Mouse (Mus musculus): ENCODE results near the gene Wnt5b. TPM values are rescaled to one million over a fixed set of nuclear protein-coding genes. Genes with fewer than 3 reads are reported as not detected.

The Wnt5b gene
- total and polyA plus RNA-seq, 2 experiments from 2014 or later: 4.3 to 5.3 TPM

GRCm38 (mm10) chr6:119419412-119419811 is 124.7 kb downstream of the Wnt5b start:
- Histone ChIP-seq H3K4me3 (ENCODE audit: low read depth, low read length) (no peak overlapping the region), H3K9me3 (replicated peaks; ENCODE audit: control insufficient read depth, low read length) (no peaks in the 10 kb centered on the region), H3K9ac (replicated peaks; ENCODE audit: low read depth, low read length) (no peak overlapping the region), H3K4me1 (ENCODE audit: control insufficient read depth, insufficient read depth) (peaks cover 21% of the 10 kb centered on the region), H3K4me2 (ENCODE audit: low read depth, low read length) (no peak overlapping the region), H3K27me3 (ENCODE audit: control insufficient read depth, insufficient read depth, low read length) (no peaks in the 10 kb centered on the region), H3K27ac (ENCODE audit: low read depth) (peak overlapping the region; percentile 90), H3K36me3 (replicated peaks; ENCODE audit: control insufficient read depth, insufficient read depth, low read length) (no peaks in the 10 kb centered on the region)
- no peak for TF ChIP-seq EP300 (IDR thresholded peaks at IDR 0.05; ENCODE audit: low read depth)
- no peak for TF ChIP-seq CTCF (IDR thresholded peaks at IDR 0.05; ENCODE audit: low read depth)
- DNase-seq (ENCODE audit: low spot score): no peak
- 72% methylated on average over 7 of the region's 7 CpGs for WGBS
- ATAC-seq (ENCODE audit: insufficient read depth, low read depth): no peak

GRCm38 (mm10) chr6:119418392-119419251 is 125.5 kb downstream of the Wnt5b start:
- no peak for TF ChIP-seq CTCF (IDR thresholded peaks at IDR 0.05; ENCODE audit: low read depth)
- TF ChIP-seq EP300 (IDR thresholded peaks at IDR 0.05; ENCODE audit: low read depth): peak; percentile 95
- peak; percentile 85 for DNase-seq (ENCODE audit: low spot score)
- peak; percentile 80 for ATAC-seq (ENCODE audit: insufficient read depth, low read depth)
- no peak overlapping the region for H3K4me3 ChIP-seq (ENCODE audit: low read depth, low read length)
- H3K9me3 ChIP-seq (replicated peaks; ENCODE audit: control insufficient read depth, low read length): no peaks in the 10 kb centered on the region
- 40% methylated on average over 7 of the region's 7 CpGs for WGBS
- H3K27me3 ChIP-seq (ENCODE audit: control insufficient read depth, insufficient read depth, low read length): no peaks in the 10 kb centered on the region
- H3K9ac ChIP-seq (replicated peaks; ENCODE audit: low read depth, low read length): no peak overlapping the region
- H3K4me1 ChIP-seq (ENCODE audit: control insufficient read depth, insufficient read depth): peaks cover 21% of the 10 kb centered on the region
- no peaks in the 10 kb centered on the region for H3K36me3 ChIP-seq (replicated peaks; ENCODE audit: control insufficient read depth, insufficient read depth, low read length)
- peak overlapping the region; percentile 90 for H3K27ac ChIP-seq (ENCODE audit: low read depth)
- no peak overlapping the region for H3K4me2 ChIP-seq (ENCODE audit: low read depth, low read length)

- peak; percentile 21 for DNase-seq (ENCODE audit: low spot score)
- Histone ChIP-seq H3K9ac (replicated peaks; ENCODE audit: low read depth, low read length) (no peak overlapping the region), H3K4me1 (ENCODE audit: control insufficient read depth, insufficient read depth) (peaks cover 21% of the 10 kb centered on the region), H3K4me3 (ENCODE audit: low read depth, low read length) (no peak overlapping the region), H3K36me3 (replicated peaks; ENCODE audit: control insufficient read depth, insufficient read depth, low read length) (no peaks in the 10 kb centered on the region), H3K27ac (ENCODE audit: low read depth) (peak overlapping the region; percentile 90), H3K9me3 (replicated peaks; ENCODE audit: control insufficient read depth, low read length) (no peaks in the 10 kb centered on the region), H3K4me2 (ENCODE audit: low read depth, low read length) (no peak overlapping the region), H3K27me3 (ENCODE audit: control insufficient read depth, insufficient read depth, low read length) (no peaks in the 10 kb centered on the region)
- WGBS: 72% methylated on average over 7 of the region's 7 CpGs
- TF ChIP-seq EP300 (IDR thresholded peaks at IDR 0.05; ENCODE audit: low read depth) (no peak), CTCF (IDR thresholded peaks at IDR 0.05; ENCODE audit: low read depth) (no peak)
- no peak for ATAC-seq (ENCODE audit: insufficient read depth, low read depth)
These were observed 126.3 kb downstream of the Wnt5b start for GRCm38 (mm10) chr6:119417821-119418220.

- ATAC-seq (ENCODE audit: insufficient read depth, low read depth) (peak; percentile 44), DNase-seq (ENCODE audit: low spot score) (peak; percentile 39)
- Histone ChIP-seq H3K4me2 (ENCODE audit: low read depth, low read length) (peak within 1 kb of the TSS; percentile 55), H3K9me3 (replicated peaks; ENCODE audit: control insufficient read depth, low read length) (no peaks in the 10 kb centered on the region), H3K27ac (ENCODE audit: low read depth) (peak within 1 kb of the TSS; percentile 90), H3K27me3 (ENCODE audit: control insufficient read depth, insufficient read depth, low read length) (no peaks in the 10 kb centered on the region), H3K36me3 (replicated peaks; ENCODE audit: control insufficient read depth, insufficient read depth, low read length) (no peaks in the 10 kb centered on the region), H3K4me1 (ENCODE audit: control insufficient read depth, insufficient read depth) (peaks cover 21% of the 10 kb centered on the region), H3K4me3 (ENCODE audit: low read depth, low read length) (peak within 1 kb of the TSS; percentile 32), H3K9ac (replicated peaks; ENCODE audit: low read depth, low read length) (peak within 1 kb of the TSS; percentile 35; the same call in 1 of the 2 replicates)
- WGBS: 7% methylated on average over 10 of the region's 12 CpGs
- TF ChIP-seq CTCF (IDR thresholded peaks at IDR 0.05; ENCODE audit: low read depth): no peak
- TF ChIP-seq EP300 (IDR thresholded peaks at IDR 0.05; ENCODE audit: low read depth): no peak
These were observed 126.8 kb downstream of the Wnt5b start, which contains the start of gene Adipor2 for GRCm38 (mm10) chr6:119417354-119417753. Gene Adipor2 (minus strand): TSS chr6:119417704.

GRCm38 (mm10) chr6:119416643-119417042 is 127.5 kb downstream of the Wnt5b start:
- Histone ChIP-seq H3K4me3 (ENCODE audit: low read depth, low read length) (peak overlapping the region; percentile 32; the same call in 1 of the 2 replicates), H3K4me2 (ENCODE audit: low read depth, low read length) (peak overlapping the region; percentile 55), H3K27me3 (ENCODE audit: control insufficient read depth, insufficient read depth, low read length) (no peaks in the 10 kb centered on the region), H3K4me1 (ENCODE audit: control insufficient read depth, insufficient read depth) (peaks cover 21% of the 10 kb centered on the region), H3K9me3 (replicated peaks; ENCODE audit: control insufficient read depth, low read length) (no peaks in the 10 kb centered on the region), H3K36me3 (replicated peaks; ENCODE audit: control insufficient read depth, insufficient read depth, low read length) (no peaks in the 10 kb centered on the region), H3K27ac (ENCODE audit: low read depth) (0 out of 2 replicates have a peak overlapping the region, but pooled peaks have one; percentile 61), H3K9ac (replicated peaks; ENCODE audit: low read depth, low read length) (no peak overlapping the region)
- 74% methylated on average over 6 of the region's 6 CpGs for WGBS
- TF ChIP-seq CTCF (IDR thresholded peaks at IDR 0.05; ENCODE audit: low read depth) (no peak), EP300 (IDR thresholded peaks at IDR 0.05; ENCODE audit: low read depth) (no peak)
- ATAC-seq (ENCODE audit: insufficient read depth, low read depth) (no peak), DNase-seq (ENCODE audit: low spot score) (no peak)
